Mouse (Mus musculus) urinary bladder, postnatal 4 days (tissue): Measurements from ENCODE around the gene Myh11.
A peak's percentile ranks its signal among the peaks of the same experiment; 100 is the strongest.
"Not testable (repeated sequence)": the region's sequence is repeated elsewhere in the genome, so short reads cannot be mapped to it uniquely, and the experiment has no call there.

Experiments
- DNase-seq, 2 experiments: peaks; one replicate each; pipeline ENCODE4 v3.0.0; 2021 to 2022; ENCODE audit warnings: low spot score in 2 of 2

The Myh11 gene

DNA sequence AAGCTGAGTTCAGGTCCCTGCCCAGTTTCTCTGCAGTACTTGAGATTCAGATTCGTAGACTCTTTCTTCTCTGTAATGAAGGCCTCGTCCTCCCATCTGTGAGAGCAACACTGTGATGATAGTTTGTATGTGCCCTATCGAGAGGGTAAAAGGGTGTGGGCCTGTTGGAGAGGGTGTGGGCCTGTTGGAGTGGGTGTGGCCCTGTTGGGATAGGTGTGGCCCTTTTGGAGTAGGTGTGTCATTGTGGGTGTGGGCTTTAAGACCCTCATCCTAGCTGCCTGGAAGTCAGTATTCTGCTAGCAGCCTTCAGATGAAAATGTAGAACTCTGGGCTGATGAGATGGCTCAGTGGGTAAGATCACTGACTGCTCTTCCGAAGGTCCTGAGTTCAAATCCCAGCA lies 124.7 kb downstream of the Myh11 start:
- no peak for DNase-seq

DNA sequence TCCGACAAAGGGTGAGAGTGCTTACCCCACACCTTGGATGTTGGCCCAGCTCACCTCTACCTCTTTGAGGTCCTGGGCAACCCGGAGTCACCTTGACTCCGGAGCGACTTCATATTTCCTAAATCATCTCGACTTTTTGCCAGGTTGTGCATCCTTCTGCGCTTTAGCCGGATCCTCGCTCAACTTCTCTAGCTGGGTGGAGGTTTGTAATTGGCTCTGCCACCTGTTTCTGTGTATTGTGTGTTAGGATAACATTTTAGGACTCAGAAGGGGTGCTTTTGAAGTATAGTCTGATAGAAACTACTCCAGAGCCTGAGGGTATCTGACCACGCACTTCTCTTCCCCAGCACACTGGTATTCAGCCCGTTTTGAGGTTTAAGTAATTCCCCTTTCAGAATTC lies 127.4 kb downstream of the Myh11 start:
- DNase-seq: no peak

DNA sequence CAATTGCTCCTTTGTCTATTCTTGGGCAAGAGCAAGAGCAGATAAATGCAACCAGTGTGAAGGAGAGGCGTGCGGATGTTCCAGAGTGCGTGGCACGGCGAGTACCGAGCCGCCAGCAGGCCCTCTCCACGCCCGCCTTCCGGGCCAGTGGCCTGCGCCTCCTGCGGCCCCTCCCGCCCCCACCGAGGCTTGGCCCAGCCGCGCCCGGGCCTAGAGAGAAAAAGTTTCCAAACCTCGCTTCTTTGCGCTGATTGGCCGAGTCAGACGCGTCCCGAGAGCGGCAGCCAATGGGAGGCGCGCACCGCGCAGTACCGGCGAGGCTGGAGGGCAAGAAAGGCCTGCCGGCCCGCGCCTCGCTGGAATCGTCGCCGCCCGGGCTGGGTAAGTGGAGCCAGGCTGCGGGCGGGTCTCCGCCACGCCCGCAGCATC lies 128.2 kb downstream of the Myh11 start, which contains the start of the genes Nde1 and Marf1:
Gene Nde1 (plus strand): TSS at position 288 of the 429 bp plus-strand sequence.
Gene Marf1 (minus strand): TSS at position 364 of the 429 bp plus-strand sequence.
- peak; percentile 90 to 94 for DNase-seq

DNA sequence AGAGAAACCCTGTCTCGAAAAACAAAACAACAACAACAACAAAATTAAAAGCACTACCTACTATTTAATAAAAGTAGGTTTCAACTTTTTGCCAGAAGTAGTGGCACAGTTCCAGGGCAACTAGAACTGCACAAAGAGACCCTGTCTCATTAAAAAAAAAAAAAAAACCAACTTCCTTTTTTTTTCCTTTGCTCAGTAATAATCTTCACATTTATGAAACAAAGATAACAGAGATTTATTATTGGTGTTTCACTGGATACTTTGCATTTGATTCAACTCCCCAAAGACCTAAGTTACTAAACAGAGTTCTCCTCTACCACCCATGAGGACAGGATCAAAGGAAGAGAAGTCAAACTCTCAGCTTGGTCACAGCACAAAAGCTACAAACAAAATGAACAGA lies 130.2 kb downstream of the Myh11 start:
- DNase-seq: no peak

DNA sequence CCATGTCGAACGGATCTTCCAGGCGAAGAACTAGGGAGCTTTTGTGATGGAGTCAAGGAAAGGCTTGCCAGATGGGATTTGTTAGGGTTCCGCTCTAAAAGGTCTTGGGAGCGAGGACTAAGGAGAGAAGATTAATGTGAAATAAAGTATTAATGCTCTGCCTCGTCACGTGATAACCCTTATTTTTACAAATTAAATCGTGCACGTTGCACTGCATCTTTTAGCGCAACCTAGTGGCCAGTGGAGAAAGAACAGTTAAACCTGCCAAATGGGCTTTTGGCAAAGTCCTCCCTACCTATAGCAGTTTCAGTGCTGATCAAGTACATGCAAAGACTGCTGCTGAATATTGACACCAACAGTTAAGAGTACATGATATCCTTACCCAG lies 131.4 kb downstream of the Myh11 start:
- peak; percentile 54 to 74 for DNase-seq

DNA sequence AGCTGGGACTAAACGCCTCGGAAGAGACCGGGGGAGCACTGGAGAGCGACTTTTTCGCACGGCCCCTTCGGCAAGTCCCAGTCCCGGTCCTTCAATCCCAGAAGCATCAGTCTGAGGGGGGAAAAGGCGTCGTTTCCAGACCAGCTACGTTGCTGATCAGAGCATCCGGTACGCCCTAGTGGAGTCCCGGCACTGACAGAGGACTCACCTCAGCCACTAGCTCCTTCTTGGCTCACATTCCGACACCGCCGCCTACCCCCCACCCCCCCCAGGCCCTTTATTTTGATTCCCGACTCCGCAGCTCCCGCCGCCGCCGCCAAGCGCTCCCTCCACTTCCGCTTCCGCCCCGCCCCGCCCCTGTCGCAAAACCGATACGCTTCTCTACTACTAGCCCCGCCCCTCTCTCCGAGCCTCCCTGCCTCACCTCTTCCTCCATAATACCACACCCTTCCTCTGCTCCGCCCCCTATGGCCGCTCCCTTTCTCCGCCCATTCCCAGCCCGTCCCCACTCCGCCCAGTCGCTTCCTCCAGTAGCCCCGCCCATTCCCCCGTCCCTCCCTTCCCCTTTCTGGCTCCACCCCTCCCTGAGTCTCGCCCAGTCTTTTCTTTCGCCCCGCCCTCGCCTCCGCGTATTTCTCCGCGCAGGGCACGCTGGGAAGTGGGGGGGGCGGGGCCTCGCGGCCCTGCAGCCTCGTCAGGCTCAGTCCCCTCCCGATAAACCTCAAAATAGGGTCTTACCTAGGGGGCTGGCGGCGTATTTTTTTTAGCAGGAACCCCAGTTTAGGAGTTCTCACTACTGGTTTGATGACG lies 132.0 kb downstream of the Myh11 start:
- DNase-seq: peak; percentile 99 to 100

DNA sequence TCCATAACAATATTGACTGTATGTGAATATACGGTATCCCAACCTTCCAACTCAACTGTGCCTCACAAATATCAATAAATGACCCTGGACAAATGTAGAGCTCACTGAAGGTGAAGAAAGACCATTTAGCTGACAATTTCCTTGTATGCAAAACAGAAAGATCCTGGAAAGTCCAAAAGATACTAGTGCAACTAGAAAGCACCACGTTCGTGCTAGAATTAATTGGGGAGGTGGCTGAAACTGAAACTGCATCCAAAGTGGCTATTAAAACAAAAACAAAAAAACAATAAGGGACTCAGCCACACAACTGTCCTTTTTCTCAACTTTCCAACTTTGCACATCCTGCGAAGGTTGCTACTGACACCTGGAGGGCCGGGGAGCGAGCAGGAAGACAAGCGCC lies 132.6 kb downstream of the Myh11 start:
- DNase-seq: no peak

DNA sequence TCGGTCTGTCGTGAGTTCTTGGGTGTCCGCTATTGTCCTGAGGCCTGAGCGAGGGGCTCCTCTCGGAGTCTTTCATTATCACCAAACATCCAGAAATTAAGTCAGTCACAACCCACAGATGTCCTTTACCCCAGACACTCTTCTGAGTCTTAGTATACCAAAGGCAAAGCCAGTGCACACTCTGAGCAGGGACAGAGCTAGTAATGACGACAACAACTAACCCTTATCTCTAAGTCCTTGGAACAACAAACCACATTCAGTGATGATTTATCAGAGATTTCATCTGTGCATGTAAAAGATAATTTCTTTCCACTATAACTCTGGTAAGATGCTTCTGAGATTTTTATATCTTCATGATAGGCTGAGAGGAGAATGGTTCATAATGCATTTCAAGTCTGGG lies 134.9 kb downstream of the Myh11 start:
- DNase-seq: no peak

DNA sequence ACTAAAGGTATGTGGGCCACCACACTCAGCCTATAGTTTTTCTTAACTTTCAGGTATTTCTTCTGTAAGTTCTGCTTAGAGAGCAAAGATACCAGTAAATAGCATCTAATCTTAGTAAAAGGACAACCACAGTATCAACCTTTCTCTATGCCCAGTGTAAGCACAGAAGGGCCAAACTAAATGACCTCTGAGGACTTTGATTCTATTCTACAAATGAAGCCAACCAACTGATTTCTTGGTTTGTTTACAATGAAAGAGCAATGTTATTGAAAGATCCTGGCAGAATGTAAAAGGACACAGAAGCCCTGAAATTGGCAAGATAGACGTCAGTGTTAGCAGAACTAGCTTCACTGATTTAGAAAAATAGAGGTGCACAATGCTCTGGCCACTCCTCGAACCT lies 135.5 kb downstream of the Myh11 start:
- DNase-seq: not testable (repeated sequence)

DNA sequence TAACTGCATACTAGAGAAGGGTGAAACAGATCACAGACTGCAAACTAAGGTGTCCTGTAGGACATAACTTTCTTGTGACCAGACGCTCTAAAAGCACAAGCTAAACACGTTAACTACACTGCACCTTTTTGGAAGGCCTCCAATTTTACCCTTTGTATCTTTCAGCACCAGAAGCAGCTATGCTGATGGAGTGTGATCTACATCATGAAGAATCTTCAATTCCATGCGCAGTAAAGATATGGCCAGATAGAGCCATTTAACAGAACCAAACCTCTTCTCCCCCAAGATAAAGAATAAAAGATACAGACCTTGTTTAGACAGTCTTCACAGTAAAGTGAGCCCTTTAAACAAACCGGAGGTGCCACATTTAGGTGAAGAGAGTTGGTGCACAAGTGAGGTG lies 139.5 kb downstream of the Myh11 start:
- DNase-seq: no peak

DNA sequence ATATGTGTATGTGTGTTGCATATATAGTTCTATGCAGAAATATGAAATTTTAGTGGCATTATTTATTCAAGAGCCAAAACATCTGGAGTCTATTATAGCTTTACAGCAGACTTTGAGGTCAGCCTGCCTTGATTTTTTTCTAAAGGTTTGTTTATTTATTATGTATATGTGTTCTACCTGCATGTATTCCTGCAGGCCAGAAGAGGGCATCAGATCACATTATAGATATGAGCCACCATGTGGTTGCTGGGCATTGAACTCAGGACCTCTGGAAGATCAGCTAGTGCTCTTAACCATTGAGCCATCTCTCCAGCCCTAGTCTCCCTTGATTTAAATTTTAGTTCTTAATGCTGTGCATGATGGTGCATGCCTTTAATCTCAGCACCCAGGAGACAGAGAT lies 143.5 kb downstream of the Myh11 start:
- no peak for DNase-seq
